Mouse (Mus musculus): Measurements from ENCODE around the gene Atp6v1e2. TPM values are rescaled to one million over a fixed set of nuclear protein-coding genes. Genes with fewer than 3 reads are reported as not detected.

Gene Atp6v1e2
- total and polyA plus RNA-seq, 3 experiments: not detected

DNA sequence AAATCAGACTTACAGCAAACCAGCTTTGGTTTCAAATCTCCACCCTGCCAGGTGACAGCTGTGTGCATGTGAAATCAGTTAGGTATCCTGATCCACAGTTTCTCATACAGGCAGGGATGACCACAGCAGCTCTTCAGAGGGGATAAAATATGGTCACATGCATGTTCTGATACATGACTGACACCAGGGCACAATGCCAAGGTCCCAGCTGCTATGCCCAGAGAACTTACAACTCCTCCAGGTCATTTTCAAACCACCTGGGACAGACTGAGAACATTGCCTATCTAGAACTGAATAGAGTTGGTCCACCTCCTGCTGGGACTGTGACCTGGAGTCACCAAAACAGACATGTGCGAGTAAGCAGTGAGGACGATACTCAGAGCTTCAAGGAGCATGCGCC, 40.6 kb downstream of the Atp6v1e2 start:
- peaks cover 42% of the 10 kb centered on the region for H3K9me3 ChIP-seq (replicated peaks)
- no peaks in the 10 kb centered on the region for H3K36me3 ChIP-seq (replicated peaks)
- TF ChIP-seq CTCF (IDR thresholded peaks at IDR 0.05; ENCODE audit: low read depth, low read length) (no peak), TAL1 (conservative IDR thresholded peaks at IDR 0.05; ENCODE audit: low read depth, low read length) (no peak), GATA2 (IDR thresholded peaks at IDR 0.05; ENCODE audit: borderline replicate concordance, low read depth, low read length) (no peak), GATA1 (IDR thresholded peaks at IDR 0.05; ENCODE audit: borderline replicate concordance, low read length) (no peak), POLR2AphosphoS5 (IDR thresholded peaks at IDR 0.05; ENCODE audit: insufficient replicate concordance, low read depth, low read length) (no peak)
- no peak for DNase-seq (ENCODE audit: low spot score)
- H3K4me3 ChIP-seq (ENCODE audit: low read depth, low read length): no peak overlapping the region
- H3K4me1 ChIP-seq (ENCODE audit: insufficient read depth, low read depth, low read length): no peaks in the 10 kb centered on the region
- ATAC-seq (ENCODE audit: extremely low read depth, insufficient number of reproducible peaks, low FRiP score, poor library complexity, severe bottlenecking): no peak
- peaks cover 3% of the 10 kb centered on the region; the same call in 1 of the 2 replicates for H3K27me3 ChIP-seq (ENCODE audit: insufficient read depth, low read length)

GRCm38 (mm10) chr17:86906601-86907000, 41.1 kb downstream of the Atp6v1e2 start:
- H3K9me3 ChIP-seq (replicated peaks): peaks cover 40% of the 10 kb centered on the region
- H3K36me3 ChIP-seq (replicated peaks): no peaks in the 10 kb centered on the region
- peaks cover 3% of the 10 kb centered on the region; the same call in 1 of the 2 replicates for H3K27me3 ChIP-seq (ENCODE audit: insufficient read depth, low read length)
- no peak for DNase-seq (ENCODE audit: low spot score)
- no peaks in the 10 kb centered on the region for H3K4me1 ChIP-seq (ENCODE audit: insufficient read depth, low read depth, low read length)
- ATAC-seq (ENCODE audit: extremely low read depth, insufficient number of reproducible peaks, low FRiP score, poor library complexity, severe bottlenecking): no peak
- no peak for TF ChIP-seq GATA1 (IDR thresholded peaks at IDR 0.05; ENCODE audit: borderline replicate concordance, low read length)
- TF ChIP-seq TAL1 (conservative IDR thresholded peaks at IDR 0.05; ENCODE audit: low read depth, low read length): no peak
- no peak for TF ChIP-seq POLR2AphosphoS5 (IDR thresholded peaks at IDR 0.05; ENCODE audit: insufficient replicate concordance, low read depth, low read length)
- no peak for TF ChIP-seq GATA2 (IDR thresholded peaks at IDR 0.05; ENCODE audit: borderline replicate concordance, low read depth, low read length)
- no peak for TF ChIP-seq CTCF (IDR thresholded peaks at IDR 0.05; ENCODE audit: low read depth, low read length)
- no peak overlapping the region for H3K4me3 ChIP-seq (ENCODE audit: low read depth, low read length)

GRCm38 (mm10) chr17:86906136-86906461, 41.6 kb downstream of the Atp6v1e2 start:
- ATAC-seq (ENCODE audit: extremely low read depth, insufficient number of reproducible peaks, low FRiP score, poor library complexity, severe bottlenecking): no peak
- no peak for TF ChIP-seq TAL1 (conservative IDR thresholded peaks at IDR 0.05; ENCODE audit: low read depth, low read length)
- TF ChIP-seq CTCF (IDR thresholded peaks at IDR 0.05; ENCODE audit: low read depth, low read length): 0 out of 2 replicates have a peak, but pooled peaks have one; percentile 25
- H3K36me3 ChIP-seq (replicated peaks): no peaks in the 10 kb centered on the region
- DNase-seq (ENCODE audit: low spot score): no peak
- H3K4me3 ChIP-seq (ENCODE audit: low read depth, low read length): no peak overlapping the region
- H3K9me3 ChIP-seq (replicated peaks): peaks cover 40% of the 10 kb centered on the region
- no peaks in the 10 kb centered on the region for H3K4me1 ChIP-seq (ENCODE audit: insufficient read depth, low read depth, low read length)
- peaks cover 3% of the 10 kb centered on the region; the same call in 1 of the 2 replicates for H3K27me3 ChIP-seq (ENCODE audit: insufficient read depth, low read length)

GRCm38 (mm10) chr17:86905297-86906135, 42.2 kb downstream of the Atp6v1e2 start:
- Histone ChIP-seq H3K9me3 (replicated peaks) (peaks cover 40% of the 10 kb centered on the region), H3K27me3 (ENCODE audit: insufficient read depth, low read length) (peaks cover 3% of the 10 kb centered on the region; the same call in 1 of the 2 replicates), H3K4me3 (ENCODE audit: low read depth, low read length) (no peak overlapping the region), H3K4me1 (ENCODE audit: insufficient read depth, low read depth, low read length) (no peaks in the 10 kb centered on the region), H3K36me3 (replicated peaks) (no peaks in the 10 kb centered on the region)
- DNase-seq (ENCODE audit: low spot score) (no peak), ATAC-seq (ENCODE audit: extremely low read depth, insufficient number of reproducible peaks, low FRiP score, poor library complexity, severe bottlenecking) (no peak)
- TF ChIP-seq POLR2AphosphoS5 (IDR thresholded peaks at IDR 0.05; ENCODE audit: insufficient replicate concordance, low read depth, low read length) (no peak), GATA1 (IDR thresholded peaks at IDR 0.05; ENCODE audit: borderline replicate concordance, low read length) (no peak), CTCF (IDR thresholded peaks at IDR 0.05; ENCODE audit: low read depth, low read length) (no peak), GATA2 (IDR thresholded peaks at IDR 0.05; ENCODE audit: borderline replicate concordance, low read depth, low read length) (no peak), TAL1 (conservative IDR thresholded peaks at IDR 0.05; ENCODE audit: low read depth, low read length) (no peak)

DNA sequence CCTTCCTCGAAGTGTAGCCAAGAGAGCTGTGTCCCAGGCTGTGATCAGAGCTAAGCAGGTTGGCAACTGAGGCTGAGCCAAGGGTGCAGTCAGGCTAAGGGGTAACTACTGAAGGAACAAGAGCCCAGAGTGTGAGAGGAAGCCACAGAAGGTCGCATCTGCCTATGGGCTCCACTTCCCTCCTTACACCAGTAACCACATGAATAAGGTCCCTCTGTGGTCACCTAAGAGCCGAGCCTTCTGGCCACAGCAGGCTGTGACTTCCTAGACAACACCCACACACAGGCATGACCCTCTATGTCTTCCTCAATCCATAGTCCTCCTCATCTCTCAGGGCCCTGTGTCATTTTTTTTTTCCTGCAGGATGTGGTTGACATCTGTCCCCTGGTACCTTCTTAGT, 43.5 kb downstream of the Atp6v1e2 start:
- no peak overlapping the region for H3K4me3 ChIP-seq (ENCODE audit: low read depth, low read length)
- no peak for TF ChIP-seq POLR2AphosphoS5 (IDR thresholded peaks at IDR 0.05; ENCODE audit: insufficient replicate concordance, low read depth, low read length)
- no peak for TF ChIP-seq TAL1 (conservative IDR thresholded peaks at IDR 0.05; ENCODE audit: low read depth, low read length)
- H3K36me3 ChIP-seq (replicated peaks): no peaks in the 10 kb centered on the region
- H3K9me3 ChIP-seq (replicated peaks): peaks cover 31% of the 10 kb centered on the region
- H3K4me1 ChIP-seq (ENCODE audit: insufficient read depth, low read depth, low read length): no peaks in the 10 kb centered on the region
- ATAC-seq (ENCODE audit: extremely low read depth, insufficient number of reproducible peaks, low FRiP score, poor library complexity, severe bottlenecking) (no peak), DNase-seq (ENCODE audit: low spot score) (no peak)
- H3K27me3 ChIP-seq (ENCODE audit: insufficient read depth, low read length): peaks cover 3% of the 10 kb centered on the region; the same call in 1 of the 2 replicates

- Histone ChIP-seq H3K36me3 (replicated peaks) (no peaks in the 10 kb centered on the region), H3K27me3 (ENCODE audit: insufficient read depth, low read length) (peaks cover 3% of the 10 kb centered on the region; the same call in 1 of the 2 replicates), H3K4me3 (ENCODE audit: low read depth, low read length) (no peak overlapping the region), H3K9me3 (replicated peaks) (peaks cover 28% of the 10 kb centered on the region), H3K4me1 (ENCODE audit: insufficient read depth, low read depth, low read length) (no peaks in the 10 kb centered on the region)
- no peak for ATAC-seq (ENCODE audit: extremely low read depth, insufficient number of reproducible peaks, low FRiP score, poor library complexity, severe bottlenecking)
- DNase-seq (ENCODE audit: low spot score): no peak
- TF ChIP-seq POLR2AphosphoS5 (IDR thresholded peaks at IDR 0.05; ENCODE audit: insufficient replicate concordance, low read depth, low read length) (no peak), TAL1 (conservative IDR thresholded peaks at IDR 0.05; ENCODE audit: low read depth, low read length) (no peak), GATA2 (IDR thresholded peaks at IDR 0.05; ENCODE audit: borderline replicate concordance, low read depth, low read length) (no peak), GATA1 (IDR thresholded peaks at IDR 0.05; ENCODE audit: borderline replicate concordance, low read length) (no peak), CTCF (IDR thresholded peaks at IDR 0.05; ENCODE audit: low read depth, low read length) (no peak)
These were observed 44.1 kb downstream of the Atp6v1e2 start for GRCm38 (mm10) chr17:86903596-86903995.

Measured in G1E (cell line).